Mouse (Mus musculus): ENCODE data around the gene Vps35l. TPM values are rescaled to one million over a fixed set of nuclear protein-coding genes. Genes with fewer than 3 reads are reported as not detected.

Vps35l gene
- total RNA-seq, 2 experiments from 2014 or later = 51.8 to 55.5 TPM

GRCm38 (mm10) chr7:118786091-118786490 lies 46.1 kb downstream of the Vps35l start:
- no peak overlapping the region for H3K27ac ChIP-seq
- no peak overlapping the region for H3K4me3 ChIP-seq
- intact Hi-C loops (cut with DNase I) = no loop called here
- no peak for TF ChIP-seq CTCF (IDR thresholded peaks at IDR 0.05)
- DNase-seq (ENCODE audit: extremely low spot score in 1 of 2, low spot score in 2 of 2) = no peak

GRCm38 (mm10) chr7:118787326-118787725 lies 47.3 kb downstream of the Vps35l start:
- intact Hi-C loops (cut with DNase I) = no loop called here
- Histone ChIP-seq H3K4me3 (no peak overlapping the region), H3K27ac (no peak overlapping the region)
- no peak for TF ChIP-seq CTCF (IDR thresholded peaks at IDR 0.05)
- DNase-seq (ENCODE audit: extremely low spot score in 1 of 2, low spot score in 2 of 2) = no peak

GRCm38 (mm10) chr7:118788481-118788880 lies 48.5 kb downstream of the Vps35l start:
- Histone ChIP-seq H3K4me3 (no peak overlapping the region), H3K27ac (no peak overlapping the region)
- TF ChIP-seq CTCF (IDR thresholded peaks at IDR 0.05) = no peak
- no peak for DNase-seq (ENCODE audit: extremely low spot score in 1 of 2, low spot score in 2 of 2)
- intact Hi-C loops (cut with DNase I) = no loop called here

DNA sequence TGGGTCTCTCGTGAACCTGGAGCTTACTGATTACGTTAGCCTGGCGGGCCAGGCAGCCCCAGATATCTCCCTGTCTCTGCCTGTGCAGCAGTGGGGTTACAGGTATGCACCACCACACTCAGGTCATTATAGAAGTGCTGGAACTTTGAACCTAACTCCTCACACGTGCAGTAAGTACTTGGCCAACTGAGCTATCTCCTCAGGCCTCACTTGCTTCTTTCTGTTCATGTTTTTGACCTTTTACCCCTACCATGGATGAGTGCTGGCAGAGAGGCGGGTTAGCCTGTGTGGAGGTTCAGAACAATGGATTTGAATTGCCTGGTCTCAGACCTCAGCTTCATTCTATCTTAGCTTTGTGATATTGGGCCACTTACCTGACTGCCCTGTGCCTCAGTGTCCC lies 50.3 kb downstream of the Vps35l start:
- Histone ChIP-seq H3K4me3 (no peak overlapping the region), H3K27ac (no peak overlapping the region)
- no peak for DNase-seq (ENCODE audit: extremely low spot score in 1 of 2, low spot score in 2 of 2)
- no peak for TF ChIP-seq CTCF (IDR thresholded peaks at IDR 0.05)
- intact Hi-C loops (cut with DNase I) = no loop called here

DNA sequence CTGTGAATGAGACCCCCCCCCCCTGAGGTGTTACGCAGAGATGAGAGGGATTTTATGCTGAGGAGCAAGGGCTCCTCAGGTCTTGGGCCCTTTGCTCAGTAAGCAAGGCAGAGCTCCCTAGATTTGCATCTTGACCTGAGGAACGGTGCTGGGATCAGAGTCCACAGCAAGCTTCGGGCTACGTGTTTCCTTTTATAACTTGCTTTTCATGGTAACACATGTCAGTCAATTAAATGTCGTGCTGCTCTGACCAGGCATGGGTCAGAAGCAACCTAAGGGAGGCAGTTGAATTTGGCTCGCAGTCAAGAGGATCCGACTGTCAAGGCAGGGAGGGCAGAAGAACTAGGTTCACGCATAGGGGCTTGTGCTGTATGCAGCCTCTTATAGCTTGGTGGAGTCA lies 53.9 kb downstream of the Vps35l start:
- Histone ChIP-seq H3K27ac (no peak overlapping the region), H3K4me3 (no peak overlapping the region)
- intact Hi-C loops (cut with DNase I) = no loop called here
- no peak for DNase-seq (ENCODE audit: extremely low spot score in 1 of 2, low spot score in 2 of 2)
- TF ChIP-seq CTCF (IDR thresholded peaks at IDR 0.05) = no peak

- no peak for DNase-seq (ENCODE audit: extremely low spot score in 1 of 2, low spot score in 2 of 2)
- intact Hi-C loops (cut with DNase I) = no loop called here
- TF ChIP-seq CTCF (IDR thresholded peaks at IDR 0.05) = no peak
- Histone ChIP-seq H3K27ac (no peak overlapping the region), H3K4me3 (no peak overlapping the region)
Measured at GRCm38 (mm10) chr7:118795779-118796178, 55.8 kb downstream of the Vps35l start.

- H3K27ac ChIP-seq = no peak overlapping the region
- no peak for TF ChIP-seq CTCF (IDR thresholded peaks at IDR 0.05)
- H3K4me3 ChIP-seq = no peak overlapping the region
- intact Hi-C loops (cut with DNase I) = no loop called here
- DNase-seq (ENCODE audit: extremely low spot score in 1 of 2, low spot score in 2 of 2) = no peak
Measured at GRCm38 (mm10) chr7:118796838-118797237, 56.8 kb downstream of the Vps35l start.

- no peak overlapping the region for H3K27ac ChIP-seq
- no peak for DNase-seq (ENCODE audit: extremely low spot score in 1 of 2, low spot score in 2 of 2)
- intact Hi-C loops (cut with DNase I) = no loop called here
- H3K4me3 ChIP-seq = no peak overlapping the region
- no peak for TF ChIP-seq CTCF (IDR thresholded peaks at IDR 0.05)
Measured at GRCm38 (mm10) chr7:118797600-118797999, 57.6 kb downstream of the Vps35l start.

DNA sequence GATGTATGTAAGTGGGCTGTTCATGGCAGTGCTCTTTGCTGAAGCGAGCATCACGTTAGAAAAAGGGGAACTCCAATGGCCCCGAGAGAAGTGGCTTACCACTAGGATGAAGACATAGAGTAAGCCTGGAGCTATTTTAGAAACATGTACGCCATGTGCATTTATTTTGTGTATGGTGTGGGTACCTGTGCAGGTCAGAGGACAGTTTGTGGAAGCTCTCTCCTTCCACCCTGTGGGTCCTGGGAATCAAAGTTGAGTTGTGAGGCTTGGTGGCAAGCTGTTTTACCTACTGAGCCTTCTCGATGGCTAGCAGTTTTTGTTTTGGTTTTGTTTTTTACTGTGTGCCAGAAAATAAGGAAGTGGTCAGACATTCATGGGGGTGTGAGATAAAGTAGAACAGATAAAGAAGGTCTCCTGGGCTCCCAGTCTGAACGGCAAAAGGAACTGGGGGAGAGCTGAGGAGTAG lies 58.1 kb downstream of the Vps35l start:
- Histone ChIP-seq H3K4me3 (no peak overlapping the region), H3K27ac (no peak overlapping the region)
- intact Hi-C loops (cut with DNase I) = no loop called here
- DNase-seq (ENCODE audit: extremely low spot score in 1 of 2, low spot score in 2 of 2) = no peak
- no peak for TF ChIP-seq CTCF (IDR thresholded peaks at IDR 0.05)

DNA sequence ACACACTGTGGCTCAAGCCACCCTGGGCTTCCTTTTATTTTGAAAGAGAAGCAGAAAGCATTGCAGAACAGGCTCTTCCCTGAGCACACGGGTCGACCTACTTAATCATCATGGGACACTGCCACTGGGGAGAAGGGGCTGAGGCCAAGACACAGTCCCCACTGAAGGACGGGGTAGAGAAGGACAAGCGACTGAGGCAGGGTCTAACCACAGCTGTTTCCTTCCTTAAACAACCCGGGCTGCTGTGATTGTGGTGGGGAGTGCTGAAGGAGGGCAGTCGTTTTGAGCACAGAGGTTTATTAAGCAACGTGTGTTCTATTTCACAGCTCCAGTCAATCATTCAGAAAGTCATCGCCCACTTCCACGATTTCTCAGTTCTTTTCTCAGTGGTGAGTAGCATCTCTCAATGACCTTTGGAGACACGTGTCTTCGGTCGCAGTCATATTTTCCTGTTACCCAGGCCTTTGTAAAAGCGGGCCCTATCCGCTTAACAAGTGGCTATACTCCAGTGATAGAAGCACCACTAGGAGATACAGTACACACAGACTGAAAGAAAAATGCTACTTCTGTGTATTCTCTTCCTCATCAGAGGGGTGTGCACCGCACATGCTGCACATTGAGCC lies 60.2 kb downstream of the Vps35l start:
- DNase-seq (ENCODE audit: extremely low spot score in 1 of 2, low spot score in 2 of 2) = no peak
- Histone ChIP-seq H3K27ac (no peak overlapping the region), H3K4me3 (no peak overlapping the region)
- intact Hi-C loops (cut with DNase I) = no loop called here
- TF ChIP-seq CTCF (IDR thresholded peaks at IDR 0.05) = no peak

GRCm38 (mm10) chr7:118801791-118802190 lies 61.8 kb downstream of the Vps35l start:
- intact Hi-C loops (cut with DNase I) = no loop called here
- no peak for TF ChIP-seq CTCF (IDR thresholded peaks at IDR 0.05)
- H3K4me3 ChIP-seq = no peak overlapping the region
- H3K27ac ChIP-seq = no peak overlapping the region
- no peak for DNase-seq (ENCODE audit: extremely low spot score in 1 of 2, low spot score in 2 of 2)

- intact Hi-C loops (cut with DNase I) = no loop called here
- DNase-seq (ENCODE audit: extremely low spot score in 1 of 2, low spot score in 2 of 2) = no peak
- H3K4me3 ChIP-seq = no peak overlapping the region
- no peak overlapping the region for H3K27ac ChIP-seq
- TF ChIP-seq CTCF (IDR thresholded peaks at IDR 0.05) = no peak
Measured at GRCm38 (mm10) chr7:118803425-118803824, 63.4 kb downstream of the Vps35l start.

Measured in left cerebral cortex, adult 2 months (tissue).